Mouse (Mus musculus) heart, embryonic 15.5 days (tissue): ENCODE data around the gene Polr3gl. TPM values are rescaled to one million over a fixed set of nuclear protein-coding genes. Genes with fewer than 3 reads are reported as not detected.

ENCODE experiments used
- ATAC-seq: fragments of 200-750 bp; cut with Nextera tagmentation; replicated peaks from 2 replicates; pipeline ENCODE4 v1.8.0; 2017; ENCODE audit warnings: low read depth, moderate TSS enrichment; ENCODE audit not compliant: insufficient number of reproducible peaks, insufficient read depth, low FRiP score
- H3K27ac ChIP-seq: fragments of 300-500 bp; sonication (generic); 2 replicates; pipeline ENCODE4 v1.5.1; 2015; ENCODE audit warnings: mild to moderate bottlenecking, inconsistent platforms
- H3K27me3 ChIP-seq: fragments of 300-500 bp; sonication (generic); 2 replicates; pipeline ENCODE4 v1.6.1; 2015; ENCODE audit warnings: inconsistent platforms
- H3K36me3 ChIP-seq: fragments of 300-500 bp; sonication (generic); 2 replicates; pipeline ENCODE4 v1.6.1; 2015; ENCODE audit warnings: mild to moderate bottlenecking, inconsistent platforms
- H3K4me1 ChIP-seq: fragments of 300-500 bp; sonication (generic); replicated peaks from 2 replicates; pipeline ENCODE4 v1.6.1; 2015; ENCODE audit warnings: inconsistent platforms
- H3K4me2 ChIP-seq: fragments of 300-500 bp; sonication (generic); 2 replicates; pipeline ENCODE4 v1.6.1; 2015; ENCODE audit warnings: inconsistent platforms, mild to moderate bottlenecking, moderate library complexity
- H3K4me3 ChIP-seq: fragments of 300-500 bp; sonication (generic); 2 replicates; pipeline ENCODE4 v1.5.1; 2015; ENCODE audit warnings: mild to moderate bottlenecking, inconsistent platforms
- H3K9ac ChIP-seq: fragments of 300-500 bp; sonication (generic); 2 replicates; pipeline ENCODE4 v1.6.1; 2015; ENCODE audit warnings: mild to moderate bottlenecking, inconsistent platforms
- H3K9me3 ChIP-seq: fragments of 300-500 bp; sonication (generic); replicated peaks from 2 replicates; pipeline ENCODE4 v1.6.1; 2016; ENCODE audit warnings: inconsistent platforms
- WGBS: fragments of 180-500 bp; shearing (Covaris S2); methylation state at CpG from one replicate; pipeline ENCODE4 v1.1.7; 2015; ENCODE audit warnings: mixed read lengths; 5-methylcytosine and 5-hydroxymethylcytosine counted together
- polyA plus RNA-seq: library from polyadenylated mRNA; unstranded; fragments of >200 nt; fragmentation: Nextera tagmentation; extraction: Ambion mirVana; gene quantifications from 2 replicates; pipeline ENCODE4 v1.2.1, GENCODE M21; 2015

Polr3gl gene
- polyA plus RNA-seq, 1 experiment from 2014 or later = 34.8 TPM

DNA sequence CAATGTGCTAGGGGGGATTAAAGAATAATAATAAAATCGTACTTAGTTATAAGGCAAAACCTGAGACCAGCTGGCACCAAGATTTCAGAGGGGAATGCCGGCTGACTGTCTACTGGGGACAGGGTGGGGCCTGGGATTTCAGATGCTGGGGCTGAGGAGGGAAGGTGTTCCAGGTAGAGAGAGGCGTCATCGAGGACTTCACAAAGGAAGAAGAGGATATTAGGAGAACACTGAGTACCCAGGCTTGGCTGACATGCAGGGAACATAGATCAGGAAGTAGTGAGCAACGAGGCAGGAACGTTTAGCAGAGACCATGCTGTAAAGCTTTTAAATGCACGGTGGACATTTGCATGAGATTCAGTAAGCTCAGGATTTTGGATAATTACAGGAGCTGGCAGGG lies 42.1 kb downstream of the Polr3gl start:
- WGBS = 55% methylated on average over 7 of the region's 7 CpGs
- no peak for ATAC-seq
- H3K27ac ChIP-seq = peak overlapping the region; percentile 29; the same call in 1 of the 2 replicates
- H3K4me3 ChIP-seq = no peak overlapping the region
- no peaks in the 10 kb centered on the region for H3K36me3 ChIP-seq
- no peak overlapping the region for H3K4me2 ChIP-seq
- H3K9ac ChIP-seq = no peak overlapping the region
- H3K9me3 ChIP-seq = no peaks in the 10 kb centered on the region
- peaks cover 57% of the 10 kb centered on the region for H3K4me1 ChIP-seq
- H3K27me3 ChIP-seq = no peaks in the 10 kb centered on the region

- Histone ChIP-seq H3K9ac (no peak overlapping the region; the same call in 1 of the 2 replicates), H3K9me3 (no peaks in the 10 kb centered on the region), H3K27me3 (no peaks in the 10 kb centered on the region), H3K4me1 (peaks cover 55% of the 10 kb centered on the region), H3K4me3 (no peak overlapping the region), H3K36me3 (no peaks in the 10 kb centered on the region), H3K27ac (peak overlapping the region; percentile 29), H3K4me2 (no peak overlapping the region)
- no peak for ATAC-seq
- 15% methylated on average over 8 of the region's 8 CpGs for WGBS
Observed at GRCm38 (mm10) chr3:96551203-96551602, 42.8 kb downstream of the Polr3gl start.

- H3K27ac ChIP-seq = peak overlapping the region; percentile 76
- no peak; the same call in 1 of the 2 replicates for ATAC-seq
- H3K4me2 ChIP-seq = peak overlapping the region; percentile 29
- no peaks in the 10 kb centered on the region for H3K36me3 ChIP-seq
- peaks cover 37% of the 10 kb centered on the region for H3K4me1 ChIP-seq
- H3K9ac ChIP-seq = no peak overlapping the region; the same call in 1 of the 2 replicates
- 60% methylated on average over 5 of the region's 5 CpGs for WGBS
- H3K4me3 ChIP-seq = no peak overlapping the region
- no peaks in the 10 kb centered on the region for H3K9me3 ChIP-seq
- H3K27me3 ChIP-seq = no peaks in the 10 kb centered on the region; the same call in 1 of the 2 replicates
Observed at GRCm38 (mm10) chr3:96549346-96549745, 44.6 kb downstream of the Polr3gl start.

DNA sequence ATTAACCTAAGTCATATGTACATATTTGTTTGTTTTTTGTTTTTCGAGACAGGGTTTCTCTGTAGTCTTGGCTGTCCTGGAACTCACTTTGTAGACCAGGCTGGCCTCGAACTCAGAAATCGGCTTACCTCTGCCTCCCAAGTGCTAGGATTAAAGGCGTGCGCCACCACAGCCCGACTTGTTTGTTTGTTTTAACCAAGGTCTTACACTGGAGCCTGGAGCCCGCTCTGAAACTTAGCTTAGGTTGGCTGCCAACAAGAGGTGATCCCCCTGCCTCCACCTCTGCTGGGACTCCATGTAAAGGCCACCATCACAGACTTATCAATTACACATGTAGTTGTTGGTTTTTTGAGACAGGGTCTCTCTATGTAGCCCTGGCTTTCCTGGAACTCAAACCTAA lies 45.2 kb downstream of the Polr3gl start:
- H3K9me3 ChIP-seq = no peaks in the 10 kb centered on the region
- H3K4me2 ChIP-seq = peak overlapping the region; percentile 29; the same call in 1 of the 2 replicates
- no peaks in the 10 kb centered on the region for H3K36me3 ChIP-seq
- no peak overlapping the region for H3K9ac ChIP-seq
- 77% methylated on average over 7 of the region's 7 CpGs for WGBS
- H3K27me3 ChIP-seq = no peaks in the 10 kb centered on the region; the same call in 1 of the 2 replicates
- peak overlapping the region; percentile 76 for H3K27ac ChIP-seq
- peaks cover 32% of the 10 kb centered on the region for H3K4me1 ChIP-seq
- ATAC-seq = no peak
- H3K4me3 ChIP-seq = no peak overlapping the region

GRCm38 (mm10) chr3:96547389-96547960 lies 46.5 kb downstream of the Polr3gl start:
- no peak overlapping the region for H3K27ac ChIP-seq
- H3K4me3 ChIP-seq = no peak overlapping the region
- peak overlapping the region; percentile 44 for H3K4me2 ChIP-seq
- H3K4me1 ChIP-seq = peaks cover 28% of the 10 kb centered on the region
- no peak for ATAC-seq
- no peaks in the 10 kb centered on the region; the same call in 1 of the 2 replicates for H3K27me3 ChIP-seq
- peak overlapping the region; percentile 26; the same call in 1 of the 2 replicates for H3K9ac ChIP-seq
- 10% methylated on average over 14 of the region's 14 CpGs for WGBS
- H3K36me3 ChIP-seq = no peaks in the 10 kb centered on the region
- H3K9me3 ChIP-seq = no peaks in the 10 kb centered on the region

DNA sequence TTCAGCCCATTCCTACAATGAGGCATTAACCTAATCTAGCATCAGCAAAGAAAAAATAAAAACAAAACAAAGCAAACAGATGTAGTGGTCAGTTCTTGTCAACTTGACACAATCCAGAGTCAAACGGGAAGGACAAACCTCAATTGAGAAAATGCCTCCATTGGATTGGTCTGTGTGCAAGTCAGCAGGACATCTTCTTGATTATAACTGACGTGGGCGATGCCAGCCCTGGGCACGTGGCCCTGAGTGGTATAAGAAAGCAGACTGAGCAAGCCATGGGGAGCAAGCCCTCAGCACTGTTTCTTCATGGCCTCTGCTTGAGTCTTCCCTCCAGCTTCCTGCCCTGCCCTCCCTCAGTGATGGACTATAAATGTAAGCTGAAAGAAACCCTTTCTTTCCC lies 47.1 kb downstream of the Polr3gl start:
- no peak for ATAC-seq
- Histone ChIP-seq H3K36me3 (no peaks in the 10 kb centered on the region), H3K27ac (no peak overlapping the region), H3K9me3 (no peaks in the 10 kb centered on the region), H3K4me3 (no peak overlapping the region), H3K4me2 (no peak overlapping the region), H3K4me1 (peaks cover 26% of the 10 kb centered on the region), H3K9ac (no peak overlapping the region), H3K27me3 (no peaks in the 10 kb centered on the region; the same call in 1 of the 2 replicates)
- 42% methylated on average over 4 of the region's 4 CpGs for WGBS

- no peaks in the 10 kb centered on the region for H3K36me3 ChIP-seq
- H3K4me2 ChIP-seq = no peak overlapping the region
- H3K27me3 ChIP-seq = no peaks in the 10 kb centered on the region; the same call in 1 of the 2 replicates
- no peak overlapping the region for H3K27ac ChIP-seq
- 37% methylated on average over 1 of the region's 1 CpGs for whole genome bisulfite sequencing
- peaks cover 17% of the 10 kb centered on the region for H3K4me1 ChIP-seq
- no peaks in the 10 kb centered on the region for H3K9me3 ChIP-seq
- ATAC-seq = no peak
- H3K4me3 ChIP-seq = no peak overlapping the region
- no peak overlapping the region for H3K9ac ChIP-seq
Observed at GRCm38 (mm10) chr3:96545565-96545964, 48.4 kb downstream of the Polr3gl start.

DNA sequence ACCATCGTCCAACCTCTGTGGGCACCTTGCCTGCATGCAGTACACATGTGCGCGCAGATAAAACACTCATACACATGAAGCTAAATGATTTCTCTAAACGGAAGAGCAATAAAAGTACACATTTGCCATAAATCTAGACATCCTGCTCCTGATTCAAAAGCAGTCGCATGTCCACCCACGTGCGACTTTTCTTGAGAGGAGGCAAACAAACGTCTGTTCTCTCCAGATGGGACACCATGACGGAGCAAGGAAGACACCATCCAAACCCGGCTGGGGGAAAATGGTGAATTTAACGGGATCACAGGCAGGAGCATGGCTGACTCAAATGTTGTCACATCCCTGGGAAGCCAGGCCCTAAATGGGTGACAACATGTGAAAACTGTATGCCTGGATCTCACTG lies 50.6 kb downstream of the Polr3gl start:
- H3K9me3 ChIP-seq = no peaks in the 10 kb centered on the region
- H3K9ac ChIP-seq = no peak overlapping the region
- H3K4me3 ChIP-seq = no peak overlapping the region
- H3K27ac ChIP-seq = no peak overlapping the region
- peaks cover 4% of the 10 kb centered on the region for H3K4me1 ChIP-seq
- WGBS = 79% methylated on average over 11 of the region's 11 CpGs
- no peaks in the 10 kb centered on the region; the same call in 1 of the 2 replicates for H3K27me3 ChIP-seq
- H3K36me3 ChIP-seq = no peaks in the 10 kb centered on the region
- no peak for ATAC-seq
- no peak overlapping the region for H3K4me2 ChIP-seq

DNA sequence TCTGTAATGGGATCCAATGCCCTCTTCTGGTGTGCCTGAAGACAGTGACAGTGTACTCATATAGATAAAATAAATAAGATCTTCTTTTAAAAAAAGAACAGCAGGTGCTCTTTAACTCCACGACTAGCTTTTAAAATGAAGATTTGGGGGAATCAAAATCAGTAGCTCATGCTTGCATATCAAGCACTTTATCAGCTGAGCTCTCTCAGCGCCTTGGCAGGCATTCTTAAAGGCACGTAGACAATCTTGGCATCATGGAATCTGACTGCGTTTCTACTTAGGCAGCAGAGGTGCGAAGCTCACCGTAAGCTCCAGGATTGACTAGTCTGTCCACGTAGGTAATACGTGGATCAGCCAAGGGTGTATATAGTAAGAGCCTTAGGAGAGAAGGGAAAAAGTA lies 51.4 kb downstream of the Polr3gl start:
- no peaks in the 10 kb centered on the region for H3K9me3 ChIP-seq
- no peak overlapping the region for H3K4me3 ChIP-seq
- no peak overlapping the region for H3K27ac ChIP-seq
- no peak for ATAC-seq
- peaks cover 4% of the 10 kb centered on the region for H3K4me1 ChIP-seq
- no peaks in the 10 kb centered on the region; the same call in 1 of the 2 replicates for H3K27me3 ChIP-seq
- WGBS = 60% methylated on average over 8 of the region's 8 CpGs
- no peaks in the 10 kb centered on the region for H3K36me3 ChIP-seq
- H3K4me2 ChIP-seq = no peak overlapping the region
- no peak overlapping the region for H3K9ac ChIP-seq

- no peak overlapping the region for H3K9ac ChIP-seq
- 22% methylated on average over 14 of the region's 14 CpGs for WGBS
Observed at GRCm38 (mm10) chr3:96541328-96542078, 52.5 kb downstream of the Polr3gl start.

DNA sequence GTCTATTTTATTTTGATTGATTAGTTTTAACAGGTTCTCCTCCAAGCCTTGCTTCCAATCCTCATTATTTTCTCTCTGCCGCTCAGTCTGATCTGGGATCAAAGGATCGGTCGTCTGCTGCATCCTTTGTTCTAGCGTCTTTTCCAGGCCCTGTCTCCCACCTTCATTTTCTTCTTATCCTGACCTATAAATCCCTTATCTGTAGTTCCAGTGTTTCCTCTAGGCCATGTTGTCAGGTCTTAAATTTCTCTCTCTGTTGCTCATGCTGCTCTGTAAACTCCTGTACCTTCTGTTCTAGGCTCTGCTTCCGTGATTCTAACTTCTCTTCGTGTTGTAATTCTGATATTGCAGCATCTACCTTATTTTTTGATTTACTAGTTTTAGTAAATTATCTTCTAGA lies 53.2 kb downstream of the Polr3gl start:
- no peak overlapping the region for H3K27ac ChIP-seq
- no peak overlapping the region for H3K4me3 ChIP-seq
- no peak for ATAC-seq
- no peaks in the 10 kb centered on the region for H3K36me3 ChIP-seq
- 44% methylated on average over 6 of the region's 6 CpGs for WGBS
- peaks cover 4% of the 10 kb centered on the region for H3K4me1 ChIP-seq
- no peaks in the 10 kb centered on the region for H3K9me3 ChIP-seq
- H3K27me3 ChIP-seq = no peaks in the 10 kb centered on the region; the same call in 1 of the 2 replicates
- no peak overlapping the region for H3K9ac ChIP-seq
- H3K4me2 ChIP-seq = no peak overlapping the region

More at GRCm38 (mm10) chr3:96541328-96542078, 52.5 kb downstream of the Polr3gl start:
- Histone ChIP-seq H3K27me3 (no peaks in the 10 kb centered on the region; the same call in 1 of the 2 replicates), H3K36me3 (no peaks in the 10 kb centered on the region), H3K4me1 (peaks cover 4% of the 10 kb centered on the region), H3K4me2 (no peak overlapping the region), H3K27ac (no peak overlapping the region), H3K4me3 (no peak overlapping the region), H3K9me3 (no peaks in the 10 kb centered on the region)
- ATAC-seq = no peak
